Mouse (Mus musculus) small intestine, adult 2 months (tissue): ENCODE measurements around the gene Exoc2.

Source experiments
- CTCF ChIP-seq: fragments of 200-500 bp; IDR thresholded peaks from 2 replicates; pipeline ENCODE4 v1.5.1; 2012; ENCODE audit warnings: low read depth, mild to moderate bottlenecking, control low read depth, inconsistent platforms, low read length, moderate library complexity, mixed read lengths; ENCODE audit not compliant: insufficient replicate concordance, insufficient read length; ENCODE audit errors: extremely low read depth
- POLR2A ChIP-seq: fragments of 200-500 bp; IDR thresholded peaks from 2 replicates; pipeline ENCODE4 v1.6.1; 2012; ENCODE audit warnings: low read depth, mild to moderate bottlenecking, control low read depth, inconsistent platforms, low read length, moderate library complexity

- no peak for TF ChIP-seq POLR2A
- no peak for TF ChIP-seq CTCF
These were observed 11.9 kb upstream of the Exoc2 start for GRCm38 (mm10) chr13:30985598-30986466.
